Mouse (Mus musculus) heart, embryonic 12.5 days (tissue): ENCODE results near the gene Prss45. TPM values are rescaled to one million over a fixed set of nuclear protein-coding genes. Genes with fewer than 3 reads are reported as not detected.

Source experiments
- ATAC-seq: fragments of 200-750 bp; cut with Nextera tagmentation; 2 replicates; pipeline ENCODE4 v1.8.0; 2017; ENCODE audit warnings: moderate TSS enrichment, moderate library complexity; ENCODE audit not compliant: insufficient number of reproducible peaks, low FRiP score
- H3K27ac ChIP-seq: fragments of 300-500 bp; sonication (generic); 2 replicates; pipeline ENCODE4 v1.5.1; 2016; ENCODE audit warnings: mild to moderate bottlenecking, moderate library complexity; ENCODE audit not compliant: poor library complexity, severe bottlenecking
- H3K27me3 ChIP-seq: fragments of 300-500 bp; sonication (generic); replicated peaks from 2 replicates; pipeline ENCODE4 v1.6.1; 2016; ENCODE audit warnings: mild to moderate bottlenecking, moderate library complexity
- H3K36me3 ChIP-seq: fragments of 300-500 bp; sonication (generic); 2 replicates; pipeline ENCODE4 v1.6.1; 2016; ENCODE audit warnings: mild to moderate bottlenecking, moderate library complexity
- H3K4me1 ChIP-seq: fragments of 300-500 bp; sonication (generic); replicated peaks from 2 replicates; pipeline ENCODE4 v1.6.1; 2016; ENCODE audit warnings: mild to moderate bottlenecking
- H3K4me2 ChIP-seq: fragments of 300-500 bp; sonication (generic); 2 replicates; pipeline ENCODE4 v1.6.1; 2016; ENCODE audit warnings: mild to moderate bottlenecking, moderate library complexity
- H3K4me3 ChIP-seq: fragments of 300-500 bp; sonication (generic); 2 replicates; pipeline ENCODE4 v1.5.1; 2016; ENCODE audit warnings: mild to moderate bottlenecking
- H3K9ac ChIP-seq: fragments of 300-500 bp; sonication (generic); 2 replicates; pipeline ENCODE4 v1.6.1; 2016; ENCODE audit warnings: mild to moderate bottlenecking, moderate library complexity
- H3K9me3 ChIP-seq: fragments of 300-500 bp; sonication (generic); replicated peaks from 2 replicates; pipeline ENCODE4 v1.6.1; 2016; ENCODE audit warnings: mild to moderate bottlenecking, moderate library complexity
- WGBS: fragments of 180-500 bp; shearing (Covaris S2); methylation state at CpG from one replicate; pipeline ENCODE4 v1.1.7; 2016; 5-methylcytosine and 5-hydroxymethylcytosine counted together
- polyA plus RNA-seq: library from polyadenylated mRNA; unstranded; fragments of >200 nt; fragmentation: Nextera tagmentation; extraction: Ambion mirVana; gene quantifications from 2 replicates; pipeline ENCODE4 v1.2.1, GENCODE M21; 2016

Prss45 gene
- polyA plus RNA-seq, 1 experiment from 2014 or later: not detected

DNA sequence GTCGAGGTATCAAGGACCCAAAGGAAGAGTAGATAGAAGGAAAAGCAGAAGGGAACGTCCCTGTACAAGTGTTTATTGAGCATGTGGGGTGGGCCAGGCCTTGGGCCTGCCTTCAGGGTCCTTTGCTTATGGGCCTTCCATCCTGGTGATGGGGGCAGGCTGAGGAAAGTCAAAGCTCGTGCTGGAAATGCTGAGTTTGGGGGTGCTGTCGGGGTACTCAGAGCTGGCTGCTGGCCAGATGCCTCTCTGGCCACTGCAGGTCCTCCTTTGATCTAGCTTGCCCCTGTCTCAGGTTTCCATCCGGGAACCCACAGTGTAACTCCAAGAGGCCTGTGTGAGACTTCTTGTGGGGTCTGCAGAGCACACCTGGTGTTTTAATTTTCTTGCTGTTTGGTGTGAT lies 24.1 kb downstream of the Prss45 start:
- peak; percentile 16; the same call in 1 of the 2 replicates for ATAC-seq

GRCm38 (mm10) chr9:110858967-110859596 lies 24.7 kb downstream of the Prss45 start:
- Histone ChIP-seq H3K27me3 (peaks cover 44% of the 10 kb centered on the region), H3K4me1 (peaks cover 7% of the 10 kb centered on the region)
- WGBS: 81% methylated on average over 5 of the region's 5 CpGs

More for the DNA sequence above, 24.1 kb downstream of the Prss45 start:
- no peak overlapping the region for H3K9ac ChIP-seq
- H3K27me3 ChIP-seq: peaks cover 44% of the 10 kb centered on the region
- H3K4me3 ChIP-seq: no peak overlapping the region
- H3K9me3 ChIP-seq: no peaks in the 10 kb centered on the region
- WGBS: 55% methylated on average over 5 of the region's 5 CpGs
- H3K27ac ChIP-seq: no peak overlapping the region
- no peaks in the 10 kb centered on the region for H3K36me3 ChIP-seq
- H3K4me2 ChIP-seq: no peak overlapping the region
- peaks cover 7% of the 10 kb centered on the region for H3K4me1 ChIP-seq

GRCm38 (mm10) chr9:110871030-110871429 lies 36.6 kb downstream of the Prss45 start:
- peak; percentile 27; the same call in 1 of the 2 replicates for ATAC-seq
- Histone ChIP-seq H3K9me3 (no peaks in the 10 kb centered on the region), H3K36me3 (no peaks in the 10 kb centered on the region), H3K27me3 (peaks cover 41% of the 10 kb centered on the region), H3K4me3 (no peak overlapping the region), H3K27ac (no peak overlapping the region), H3K4me2 (no peak overlapping the region), H3K9ac (no peak overlapping the region), H3K4me1 (peaks cover 17% of the 10 kb centered on the region; the same call in 1 of the 2 replicates)
- WGBS: 20% methylated on average over 7 of the region's 7 CpGs

More at GRCm38 (mm10) chr9:110858967-110859596, 24.7 kb downstream of the Prss45 start:
- H3K27ac ChIP-seq: no peak overlapping the region
- no peaks in the 10 kb centered on the region for H3K36me3 ChIP-seq
- no peak overlapping the region for H3K4me3 ChIP-seq
- H3K4me2 ChIP-seq: no peak overlapping the region
- H3K9me3 ChIP-seq: no peaks in the 10 kb centered on the region
- no peak overlapping the region for H3K9ac ChIP-seq
- no peak for ATAC-seq

GRCm38 (mm10) chr9:110873681-110874659 lies 39.6 kb downstream of the Prss45 start:
- peak overlapping the region; percentile 64 for H3K4me2 ChIP-seq
- H3K4me3 ChIP-seq: peak overlapping the region; percentile 24
- H3K9me3 ChIP-seq: no peaks in the 10 kb centered on the region
- H3K36me3 ChIP-seq: no peaks in the 10 kb centered on the region
- peaks cover 54% of the 10 kb centered on the region for H3K27me3 ChIP-seq
- ATAC-seq: 0 out of 2 replicates have a peak, but pooled peaks have one; percentile 30
- peaks cover 24% of the 10 kb centered on the region for H3K4me1 ChIP-seq
- 10% methylated on average over 40 of the region's 40 CpGs for WGBS
- no peak overlapping the region for H3K27ac ChIP-seq
- peak overlapping the region; percentile 36 for H3K9ac ChIP-seq

GRCm38 (mm10) chr9:110874660-110875191 lies 40.3 kb downstream of the Prss45 start:
- Histone ChIP-seq H3K4me2 (no peak overlapping the region), H3K4me3 (no peak overlapping the region), H3K36me3 (no peaks in the 10 kb centered on the region), H3K27me3 (peaks cover 59% of the 10 kb centered on the region), H3K9me3 (no peaks in the 10 kb centered on the region), H3K4me1 (peaks cover 32% of the 10 kb centered on the region), H3K9ac (no peak overlapping the region), H3K27ac (no peak overlapping the region)
- 20% methylated on average over 3 of the region's 3 CpGs for WGBS
- ATAC-seq: no peak

- 27% methylated on average over 4 of the region's 6 CpGs for WGBS
Observed at GRCm38 (mm10) chr9:110875288-110875695, 40.9 kb downstream of the Prss45 start.

DNA sequence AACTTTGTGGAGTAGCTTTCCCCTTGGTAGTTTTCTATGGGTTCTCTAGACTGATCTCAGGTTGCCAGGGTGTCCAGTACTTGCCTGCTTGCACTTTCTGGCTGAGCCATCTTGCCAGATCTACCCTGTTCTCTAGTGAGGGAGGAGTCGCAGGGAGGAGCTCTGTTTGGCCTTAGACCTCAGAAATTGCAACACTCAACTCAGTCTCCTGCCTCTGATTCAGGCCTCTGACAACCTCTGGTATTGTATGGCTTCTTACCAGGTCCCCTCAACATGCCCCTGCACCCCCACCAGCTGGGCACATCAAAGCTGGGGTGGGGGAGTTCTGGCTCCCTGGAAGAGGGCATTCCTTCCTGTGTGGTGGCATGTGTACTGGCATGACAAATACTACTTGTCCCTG lies 43.0 kb downstream of the Prss45 start:
- no peak overlapping the region for H3K9ac ChIP-seq
- ATAC-seq: no peak
- H3K9me3 ChIP-seq: no peaks in the 10 kb centered on the region
- H3K27ac ChIP-seq: no peak overlapping the region
- H3K27me3 ChIP-seq: peaks cover 76% of the 10 kb centered on the region
- H3K4me2 ChIP-seq: no peak overlapping the region
- no peaks in the 10 kb centered on the region for H3K36me3 ChIP-seq
- no peak overlapping the region for H3K4me3 ChIP-seq
- H3K4me1 ChIP-seq: peaks cover 39% of the 10 kb centered on the region
- 81% methylated on average over 1 of the region's 1 CpGs for WGBS

More at GRCm38 (mm10) chr9:110875288-110875695, 40.9 kb downstream of the Prss45 start:
- no peaks in the 10 kb centered on the region for H3K36me3 ChIP-seq
- peaks cover 34% of the 10 kb centered on the region for H3K4me1 ChIP-seq
- no peaks in the 10 kb centered on the region for H3K9me3 ChIP-seq
- no peak for ATAC-seq
- no peak overlapping the region for H3K4me3 ChIP-seq
- no peak overlapping the region for H3K9ac ChIP-seq
- H3K27ac ChIP-seq: no peak overlapping the region
- no peak overlapping the region for H3K4me2 ChIP-seq
- H3K27me3 ChIP-seq: peaks cover 65% of the 10 kb centered on the region

GRCm38 (mm10) chr9:110877888-110878287 lies 43.5 kb downstream of the Prss45 start:
- Histone ChIP-seq H3K27me3 (peaks cover 71% of the 10 kb centered on the region), H3K4me2 (no peak overlapping the region), H3K36me3 (no peaks in the 10 kb centered on the region), H3K9me3 (no peaks in the 10 kb centered on the region), H3K4me1 (peaks cover 39% of the 10 kb centered on the region), H3K9ac (no peak overlapping the region), H3K27ac (no peak overlapping the region), H3K4me3 (no peak overlapping the region)
- WGBS: 72% methylated on average over 5 of the region's 5 CpGs
- ATAC-seq: no peak

- Histone ChIP-seq H3K27me3 (peaks cover 63% of the 10 kb centered on the region), H3K4me3 (peak within 1 kb of the TSS; percentile 72), H3K27ac (no peak within 1 kb of the TSS), H3K4me1 (peaks cover 30% of the 10 kb centered on the region), H3K36me3 (no peaks in the 10 kb centered on the region), H3K4me2 (peak within 1 kb of the TSS; percentile 99), H3K9me3 (no peaks in the 10 kb centered on the region), H3K9ac (peak within 1 kb of the TSS; percentile 67)
- 16% methylated on average over 12 of the region's 12 CpGs for WGBS
- ATAC-seq: no peak
Observed at GRCm38 (mm10) chr9:110879191-110879920, 45.0 kb downstream of the Prss45 start, which contains the start of gene Als2cl. Gene Als2cl (plus strand): TSS chr9:110879870.

GRCm38 (mm10) chr9:110879998-110880561 lies 45.7 kb downstream of the Prss45 start, which contains the start of gene Tmie:
Gene Tmie (minus strand): TSS chr9:110880113.
- WGBS: under 1% methylated on average over 56 of the region's 57 CpGs
- H3K9ac ChIP-seq: peak within 1 kb of the TSS; percentile 67
- ATAC-seq: peak; percentile 31
- H3K9me3 ChIP-seq: no peaks in the 10 kb centered on the region
- peak within 1 kb of the TSS; percentile 99 for H3K4me2 ChIP-seq
- H3K4me1 ChIP-seq: peaks cover 26% of the 10 kb centered on the region
- peak within 1 kb of the TSS; percentile 72 for H3K4me3 ChIP-seq
- peaks cover 63% of the 10 kb centered on the region for H3K27me3 ChIP-seq
- no peaks in the 10 kb centered on the region for H3K36me3 ChIP-seq
- no peak within 1 kb of the TSS for H3K27ac ChIP-seq
